Mouse (Mus musculus): ENCODE measurements around the gene Ston1. TPM values are rescaled to one million over a fixed set of nuclear protein-coding genes. Genes with fewer than 3 reads are reported as not detected.

Ston1 gene
- polyA plus RNA-seq, 1 experiment: 9.3 TPM

DNA sequence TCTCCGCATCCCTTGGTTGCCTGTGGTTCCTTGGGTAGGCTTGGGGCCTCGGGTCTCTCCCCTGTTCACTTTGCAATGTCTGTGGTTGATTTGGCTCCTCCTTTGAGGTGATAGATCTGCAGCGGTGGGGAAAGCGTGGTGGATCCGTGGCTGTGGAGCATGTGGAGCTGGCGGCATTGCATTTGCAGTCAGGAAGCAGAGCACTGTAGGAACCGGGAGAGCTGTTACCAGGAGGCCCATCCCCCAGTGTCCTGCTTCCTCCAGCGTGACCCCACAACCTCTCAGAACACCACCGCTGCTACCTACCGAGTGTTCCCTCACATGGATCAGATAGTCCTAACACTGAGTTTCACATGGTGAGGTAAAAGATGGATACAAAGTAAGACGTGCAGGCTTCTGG is 26.7 kb upstream of the Ston1 start:
- Histone ChIP-seq H3K27ac (ENCODE audit: insufficient read depth, low read length) (no peak overlapping the region), H3K27me3 (ENCODE audit: control insufficient read depth, insufficient read depth, low read length) (no peaks in the 10 kb centered on the region), H3K36me3 (ENCODE audit: control insufficient read depth, insufficient read depth, low read length) (peaks cover 49% of the 10 kb centered on the region), H3K4me1 (ENCODE audit: control insufficient read depth, insufficient read depth, insufficient read length) (no peaks in the 10 kb centered on the region), H3K4me3 (ENCODE audit: extremely low read depth, insufficient read depth, insufficient read length) (no peak overlapping the region)
- 91% methylated on average over 11 of the region's 11 CpGs for WGBS
- no peak for DNase-seq (ENCODE audit: low read depth in 1 of 2, low spot score in 2 of 2)
- TF ChIP-seq POLR2A (IDR thresholded peaks at IDR 0.05; ENCODE audit: low read depth, low read length): no peak
- TF ChIP-seq CTCF (IDR thresholded peaks at IDR 0.05; ENCODE audit: extremely low read depth, insufficient read depth, insufficient read length, insufficient replicate concordance): no peak

GRCm38 (mm10) chr17:88574811-88575210 is 22.7 kb upstream of the Ston1 start:
- DNase-seq (ENCODE audit: low read depth in 1 of 2, low spot score in 2 of 2): no peak
- H3K27ac ChIP-seq (ENCODE audit: insufficient read depth, low read length): peak overlapping the region; percentile 40
- no peak overlapping the region for H3K4me3 ChIP-seq (ENCODE audit: extremely low read depth, insufficient read depth, insufficient read length)
- no peaks in the 10 kb centered on the region for H3K4me1 ChIP-seq (ENCODE audit: control insufficient read depth, insufficient read depth, insufficient read length)
- H3K27me3 ChIP-seq (ENCODE audit: control insufficient read depth, insufficient read depth, low read length): no peaks in the 10 kb centered on the region
- 76% methylated on average over 5 of the region's 5 CpGs for WGBS
- H3K36me3 ChIP-seq (ENCODE audit: control insufficient read depth, insufficient read depth, low read length): peaks cover 44% of the 10 kb centered on the region
- TF ChIP-seq POLR2A (IDR thresholded peaks at IDR 0.05; ENCODE audit: low read depth, low read length): no peak
- TF ChIP-seq CTCF (IDR thresholded peaks at IDR 0.05; ENCODE audit: extremely low read depth, insufficient read depth, insufficient read length, insufficient replicate concordance): no peak

- Histone ChIP-seq H3K4me3 (ENCODE audit: extremely low read depth, insufficient read depth, insufficient read length) (no peak overlapping the region), H3K27me3 (ENCODE audit: control insufficient read depth, insufficient read depth, low read length) (no peaks in the 10 kb centered on the region), H3K27ac (ENCODE audit: insufficient read depth, low read length) (no peak overlapping the region), H3K4me1 (ENCODE audit: control insufficient read depth, insufficient read depth, insufficient read length) (peaks cover 21% of the 10 kb centered on the region; the same call in 1 of the 2 replicates), H3K36me3 (ENCODE audit: control insufficient read depth, insufficient read depth, low read length) (peaks cover 23% of the 10 kb centered on the region)
- TF ChIP-seq POLR2A (IDR thresholded peaks at IDR 0.05; ENCODE audit: low read depth, low read length) (no peak), CTCF (IDR thresholded peaks at IDR 0.05; ENCODE audit: extremely low read depth, insufficient read depth, insufficient read length, insufficient replicate concordance) (no peak)
- no peak for DNase-seq (ENCODE audit: low read depth in 1 of 2, low spot score in 2 of 2)
- WGBS: 92% methylated on average over 20 of the region's 20 CpGs
Observed at GRCm38 (mm10) chr17:88578522-88579242, 18.8 kb upstream of the Ston1 start.

GRCm38 (mm10) chr17:88580556-88580955 is 16.9 kb upstream of the Ston1 start:
- H3K36me3 ChIP-seq (ENCODE audit: control insufficient read depth, insufficient read depth, low read length): peaks cover 22% of the 10 kb centered on the region
- WGBS: 87% methylated on average over 6 of the region's 6 CpGs
- H3K27ac ChIP-seq (ENCODE audit: insufficient read depth, low read length): peak overlapping the region; percentile 94
- no peak for TF ChIP-seq POLR2A (IDR thresholded peaks at IDR 0.05; ENCODE audit: low read depth, low read length)
- no peak for TF ChIP-seq CTCF (IDR thresholded peaks at IDR 0.05; ENCODE audit: extremely low read depth, insufficient read depth, insufficient read length, insufficient replicate concordance)
- no peak overlapping the region for H3K4me3 ChIP-seq (ENCODE audit: extremely low read depth, insufficient read depth, insufficient read length)
- no peaks in the 10 kb centered on the region for H3K27me3 ChIP-seq (ENCODE audit: control insufficient read depth, insufficient read depth, low read length)
- no peak for DNase-seq (ENCODE audit: low read depth in 1 of 2, low spot score in 2 of 2)
- peaks cover 21% of the 10 kb centered on the region; the same call in 1 of the 2 replicates for H3K4me1 ChIP-seq (ENCODE audit: control insufficient read depth, insufficient read depth, insufficient read length)

DNA sequence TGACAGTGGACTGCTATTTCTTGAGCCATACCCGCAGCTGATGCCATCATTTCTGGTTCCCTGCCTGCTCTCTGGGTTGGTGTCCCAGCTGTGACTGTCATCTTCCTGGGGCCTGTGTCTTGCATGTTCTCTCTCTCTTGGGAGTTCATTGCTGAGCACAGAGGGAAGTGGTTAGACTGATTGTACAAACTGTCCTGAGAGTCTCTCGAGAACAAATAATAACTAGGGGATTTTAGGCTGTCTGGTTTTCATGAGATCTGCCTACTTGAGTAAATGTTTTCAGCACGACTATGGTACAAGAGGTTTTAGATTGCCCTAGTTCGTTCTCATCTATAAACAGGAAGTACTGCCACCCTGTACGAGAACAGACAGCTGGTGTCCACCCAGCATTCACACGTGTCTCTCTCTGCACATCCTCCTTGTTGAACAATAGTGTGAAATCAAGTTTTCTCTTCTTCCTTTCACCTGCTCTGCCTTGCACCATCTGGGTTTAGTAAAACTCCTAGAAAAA is 15.9 kb upstream of the Ston1 start:
- H3K27me3 ChIP-seq (ENCODE audit: control insufficient read depth, insufficient read depth, low read length): no peaks in the 10 kb centered on the region
- H3K4me1 ChIP-seq (ENCODE audit: control insufficient read depth, insufficient read depth, insufficient read length): peaks cover 21% of the 10 kb centered on the region; the same call in 1 of the 2 replicates
- H3K36me3 ChIP-seq (ENCODE audit: control insufficient read depth, insufficient read depth, low read length): peaks cover 24% of the 10 kb centered on the region
- no peak overlapping the region for H3K4me3 ChIP-seq (ENCODE audit: extremely low read depth, insufficient read depth, insufficient read length)
- H3K27ac ChIP-seq (ENCODE audit: insufficient read depth, low read length): peak overlapping the region; percentile 94
- WGBS: 12% methylated on average over 6 of the region's 6 CpGs
- TF ChIP-seq CTCF (IDR thresholded peaks at IDR 0.05; ENCODE audit: extremely low read depth, insufficient read depth, insufficient read length, insufficient replicate concordance) (no peak), POLR2A (IDR thresholded peaks at IDR 0.05; ENCODE audit: low read depth, low read length) (peak; percentile 51; the same call in 1 of the 2 replicates)
- peak; percentile 47 to 62 for DNase-seq (ENCODE audit: low read depth in 1 of 2, low spot score in 2 of 2)

- no peak for TF ChIP-seq POLR2A (IDR thresholded peaks at IDR 0.05; ENCODE audit: low read depth, low read length)
- no peak for TF ChIP-seq CTCF (IDR thresholded peaks at IDR 0.05; ENCODE audit: extremely low read depth, insufficient read depth, insufficient read length, insufficient replicate concordance)
- no peak overlapping the region for H3K4me3 ChIP-seq (ENCODE audit: extremely low read depth, insufficient read depth, insufficient read length)
- peaks cover 21% of the 10 kb centered on the region; the same call in 1 of the 2 replicates for H3K4me1 ChIP-seq (ENCODE audit: control insufficient read depth, insufficient read depth, insufficient read length)
- no peaks in the 10 kb centered on the region for H3K27me3 ChIP-seq (ENCODE audit: control insufficient read depth, insufficient read depth, low read length)
- DNase-seq (ENCODE audit: low read depth in 1 of 2, low spot score in 2 of 2): no peak
- peaks cover 27% of the 10 kb centered on the region for H3K36me3 ChIP-seq (ENCODE audit: control insufficient read depth, insufficient read depth, low read length)
- peak overlapping the region; percentile 58 for H3K27ac ChIP-seq (ENCODE audit: insufficient read depth, low read length)
- WGBS: 93% methylated on average over 11 of the region's 11 CpGs
Observed at GRCm38 (mm10) chr17:88582999-88583398, 14.5 kb upstream of the Ston1 start.

DNA sequence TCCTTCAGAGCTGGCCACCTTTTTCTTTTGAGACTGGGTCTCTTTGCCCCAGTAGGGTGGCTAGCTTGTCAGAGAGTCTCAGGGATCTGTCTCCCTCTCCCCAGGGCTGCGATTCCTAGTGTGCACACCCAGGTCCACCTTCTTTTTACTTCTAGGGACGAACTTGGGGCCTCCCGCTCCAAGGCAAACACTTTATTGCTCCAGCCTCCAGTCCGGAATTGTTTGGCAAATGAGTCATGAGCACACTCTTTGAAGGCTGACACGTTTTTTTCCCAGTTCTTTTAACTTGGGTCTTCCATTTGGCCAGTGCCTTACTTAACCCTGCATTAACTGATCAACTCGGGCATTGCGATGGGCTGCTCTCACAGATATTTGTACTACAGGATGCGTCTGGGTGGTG is 14.1 kb upstream of the Ston1 start:
- Histone ChIP-seq H3K4me1 (ENCODE audit: control insufficient read depth, insufficient read depth, insufficient read length) (peaks cover 21% of the 10 kb centered on the region; the same call in 1 of the 2 replicates), H3K27ac (ENCODE audit: insufficient read depth, low read length) (peak overlapping the region; percentile 58), H3K27me3 (ENCODE audit: control insufficient read depth, insufficient read depth, low read length) (no peaks in the 10 kb centered on the region), H3K4me3 (ENCODE audit: extremely low read depth, insufficient read depth, insufficient read length) (no peak overlapping the region), H3K36me3 (ENCODE audit: control insufficient read depth, insufficient read depth, low read length) (peaks cover 28% of the 10 kb centered on the region)
- WGBS: 97% methylated on average over 8 of the region's 8 CpGs
- no peak for DNase-seq (ENCODE audit: low read depth in 1 of 2, low spot score in 2 of 2)
- TF ChIP-seq POLR2A (IDR thresholded peaks at IDR 0.05; ENCODE audit: low read depth, low read length) (no peak), CTCF (IDR thresholded peaks at IDR 0.05; ENCODE audit: extremely low read depth, insufficient read depth, insufficient read length, insufficient replicate concordance) (no peak)

All from spleen, adult 2 months (tissue).